Mouse (Mus musculus) c-Kit-positive CD71-positive TER-119-positive erythroid progenitor cells, embryonic 14.5 days (primary cell): ENCODE results near the gene Cinp.

Source experiments
- DNase-seq: peaks from one replicate; pipeline ENCODE4 v3.0.0-alpha.2; 2013; ENCODE audit warnings: low spot score

The Cinp gene

DNA sequence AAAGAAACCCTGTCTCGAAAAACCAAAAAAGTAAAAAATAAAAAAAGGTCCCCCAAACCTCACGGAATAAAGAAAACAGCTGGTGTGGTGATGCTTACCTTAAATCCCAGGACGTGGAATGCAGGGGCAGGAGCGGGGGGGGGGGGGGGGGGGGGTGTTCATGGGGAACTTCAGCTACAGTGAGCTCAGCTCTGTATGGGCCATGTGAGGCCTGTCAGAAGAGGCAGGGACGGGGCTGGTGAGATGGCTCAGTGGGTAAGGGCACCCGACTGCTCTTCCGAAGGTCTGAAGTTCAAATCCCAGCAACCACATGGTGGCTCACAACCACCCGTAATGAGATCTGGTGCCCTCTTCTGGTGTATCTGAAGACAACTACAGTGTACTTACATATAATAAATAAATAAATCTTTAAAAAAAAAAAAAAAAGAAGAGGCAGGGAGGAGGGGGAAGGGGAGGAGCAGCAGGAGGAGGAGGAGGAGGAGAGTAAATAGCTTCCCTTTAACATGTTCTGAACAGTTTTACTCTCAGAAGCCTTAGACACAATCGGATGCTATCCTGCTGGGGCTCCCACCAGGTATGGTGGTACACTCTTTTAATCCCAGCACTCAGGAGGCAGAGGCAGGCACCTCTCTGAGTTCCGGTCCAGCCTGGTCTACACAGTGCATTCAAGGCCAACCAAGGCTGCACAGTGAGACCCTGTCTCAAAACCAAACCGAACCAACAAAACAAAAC, 58.5 kb downstream of the Cinp start:
- DNase-seq: no peak

DNA sequence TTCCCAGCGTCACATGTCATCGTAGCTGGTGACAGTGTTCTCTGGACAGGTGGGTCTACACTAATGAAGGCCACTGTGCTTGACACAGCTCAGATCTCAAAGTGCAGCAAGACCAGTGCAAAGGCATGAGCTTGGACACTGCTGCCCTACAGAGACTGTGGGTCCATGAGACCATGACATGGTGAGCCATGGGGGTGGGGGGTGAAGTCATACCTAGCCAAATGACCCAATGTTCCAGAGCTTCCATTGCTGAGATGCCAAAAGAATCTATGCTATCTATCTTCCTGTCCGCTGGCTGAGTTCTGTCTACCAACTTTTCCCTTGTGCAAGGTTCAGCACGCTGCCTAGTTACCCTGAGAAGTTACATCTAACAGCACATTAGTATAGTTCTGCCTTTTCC, 60.0 kb downstream of the Cinp start:
- no peak for DNase-seq
